Mouse (Mus musculus) ES-E14 (cell line): ENCODE results near the gene Mep1a.

Source experiments
- CHD2 ChIP-seq: IDR thresholded peaks from 2 replicates; pipeline ENCODE4 v1.6.1; 2014; ENCODE audit warnings: mild to moderate bottlenecking, low read depth, low read length, inconsistent platforms
- MAFK ChIP-seq: IDR thresholded peaks from 2 replicates; pipeline ENCODE4 v1.6.1; 2014; ENCODE audit warnings: mild to moderate bottlenecking, low read depth, low read length, inconsistent platforms; ENCODE audit not compliant: insufficient read depth
- ZC3H11A ChIP-seq: IDR thresholded peaks from 2 replicates; pipeline ENCODE4 v1.6.1; 2012; ENCODE audit warnings: low read depth, mild to moderate bottlenecking, inconsistent platforms, low read length, borderline replicate concordance
- ZNF384 ChIP-seq: IDR thresholded peaks from 2 replicates; pipeline ENCODE4 v1.6.1; 2012; ENCODE audit warnings: low read depth, low read length, inconsistent platforms

- TF ChIP-seq ZC3H11A: no peak
- no peak for TF ChIP-seq CHD2
- no peak for TF ChIP-seq MAFK
- TF ChIP-seq ZNF384: no peak
Measured at GRCm38 (mm10) chr17:43504594-43504934, 2.0 kb upstream of the Mep1a start.
